Mouse (Mus musculus): ENCODE results near the gene Kcnj10.

GRCm38 (mm10) chr1:172396996-172397752, 56.2 kb downstream of the Kcnj10 start:
- TF ChIP-seq CTCF (conservative IDR thresholded peaks at IDR 0.05; ENCODE audit: insufficient read depth, insufficient read length, low read depth, low read length): no peak
- no peak for TF ChIP-seq POLR2A (IDR thresholded peaks at IDR 0.05; ENCODE audit: low read depth, low read length)
